Mouse (Mus musculus) erythroblast, embryonic 14.5 days (primary cell): ENCODE data around the gene Abhd16b. TPM values are rescaled to one million over a fixed set of nuclear protein-coding genes. Genes with fewer than 3 reads are reported as not detected.

Experiments
- H3K27me3 ChIP-seq: 2 replicates; pipeline ENCODE4 v1.6.1; 2012; ENCODE audit warnings: inconsistent platforms; ENCODE audit not compliant: control insufficient read depth
- H3K36me3 ChIP-seq: 2 replicates; pipeline ENCODE4 v1.6.1; 2012; ENCODE audit warnings: mild to moderate bottlenecking, inconsistent platforms; ENCODE audit not compliant: control insufficient read depth
- H3K4me1 ChIP-seq: 2 replicates; pipeline ENCODE4 v1.6.1; 2012; ENCODE audit warnings: inconsistent platforms; ENCODE audit not compliant: control insufficient read depth
- H3K4me3 ChIP-seq: replicated peaks from 2 replicates; pipeline ENCODE3; 2012; ENCODE audit warnings: moderate library complexity, mild to moderate bottlenecking, inconsistent platforms
- H3K9me3 ChIP-seq: 2 replicates; pipeline ENCODE4 v1.6.1; 2012; ENCODE audit warnings: low read length, inconsistent platforms, mixed read lengths; ENCODE audit not compliant: control insufficient read depth
- GATA1 ChIP-seq: IDR thresholded peaks from 2 replicates; pipeline ENCODE4 v1.6.1; 2012; ENCODE audit warnings: low read length, inconsistent platforms, mixed read lengths
- TAL1 ChIP-seq: IDR thresholded peaks from 3 replicates; pipeline ENCODE4 v1.6.1; 2012; ENCODE audit warnings: low read length, inconsistent platforms, mixed read lengths
- polyA plus RNA-seq: library from polyadenylated mRNA; stranded (reverse); fragments of >175 nt; gene quantifications from 2 replicates; pipeline ENCODE4 v1.2.3, GENCODE M21; 2012

Gene Abhd16b
- polyA plus RNA-seq, 1 experiment = not detected

DNA sequence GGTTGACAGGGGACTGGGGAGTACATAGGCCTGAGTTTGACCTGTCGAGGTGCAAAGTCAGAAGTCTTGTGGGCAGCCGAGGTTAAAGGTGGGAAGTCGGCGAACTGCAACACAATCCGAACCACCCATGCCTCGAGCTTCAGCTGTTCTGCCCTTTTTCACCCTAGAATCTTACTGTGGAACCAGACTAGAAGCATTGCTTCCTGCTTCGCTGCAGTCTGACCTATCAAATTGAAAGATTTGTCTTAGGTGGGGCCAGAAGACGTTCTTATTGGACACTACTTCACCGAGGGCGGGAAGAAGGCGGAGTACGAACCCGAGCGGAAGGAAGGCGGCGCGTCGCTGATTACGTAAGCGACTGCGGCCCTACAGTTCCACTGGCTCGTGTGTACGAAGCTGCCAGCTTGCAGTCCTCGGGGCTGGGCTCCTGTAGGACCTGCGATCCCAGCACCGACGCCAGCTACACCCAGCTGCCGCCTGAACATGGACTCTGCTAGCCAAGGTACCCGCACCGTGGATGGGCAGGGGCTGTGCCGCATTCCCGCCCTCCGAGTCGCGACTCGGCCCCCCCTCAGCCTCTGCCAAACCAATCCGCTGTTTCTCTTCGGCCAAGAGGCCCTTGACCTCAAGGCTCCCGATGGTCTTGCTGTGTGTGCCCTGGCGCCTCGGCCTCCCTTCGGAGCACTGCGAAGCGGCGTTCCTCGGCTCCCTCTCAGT lies 4.0 kb downstream of the Abhd16b start, which contains the start of gene Tpd52l2:
Gene Tpd52l2, plus strand, starts transcription at position 312 of the 717 bp plus-strand sequence.
- Histone ChIP-seq H3K36me3 (peaks cover 33% of the 10 kb centered on the region), H3K27me3 (no peaks in the 10 kb centered on the region), H3K4me1 (peaks cover 51% of the 10 kb centered on the region), H3K9me3 (no peaks in the 10 kb centered on the region), H3K4me3 (peak within 1 kb of the TSS; percentile 85)
- no peak for TF ChIP-seq GATA1
- TF ChIP-seq TAL1 = no peak

DNA sequence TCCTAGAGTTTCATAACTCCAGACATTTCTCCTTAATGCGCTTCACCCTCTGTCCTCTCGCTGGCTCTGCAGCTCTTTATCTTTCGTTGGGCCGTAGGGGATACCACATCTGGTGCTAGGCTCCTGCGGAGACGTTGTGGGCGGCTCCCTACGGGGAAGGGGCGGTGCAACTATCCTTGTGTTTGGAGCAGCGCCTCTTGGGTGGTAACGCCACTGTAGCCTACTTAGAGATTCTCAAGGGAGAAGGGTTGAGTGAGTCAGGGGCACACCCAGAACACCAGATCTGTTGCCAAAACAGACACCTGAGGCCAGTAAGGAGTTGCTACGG lies 4.5 kb downstream of the Abhd16b start:
- H3K4me3 ChIP-seq = peak overlapping the region; percentile 85
- no peak for TF ChIP-seq TAL1
- TF ChIP-seq GATA1 = no peak

DNA sequence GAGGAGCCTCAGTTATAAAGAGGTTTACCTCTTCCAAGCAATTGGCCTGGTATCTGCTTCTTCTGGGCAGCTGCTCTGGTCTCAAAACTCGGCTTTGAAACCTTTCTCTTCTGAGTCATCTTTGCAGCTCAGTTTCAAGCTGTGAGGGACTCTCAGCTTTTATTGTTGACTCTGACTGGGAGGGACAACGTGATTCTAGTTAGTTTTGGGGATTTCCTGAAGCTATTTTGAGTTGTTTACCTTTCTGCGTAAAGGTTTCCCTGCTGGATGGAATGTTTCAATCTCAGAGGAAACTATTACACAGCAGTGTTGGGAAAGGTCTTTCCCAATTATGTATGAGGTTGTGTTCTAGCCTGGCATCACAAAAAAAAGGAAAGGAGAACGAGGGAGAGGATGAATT lies 5.6 kb downstream of the Abhd16b start:
- peaks cover 37% of the 10 kb centered on the region for H3K4me1 ChIP-seq
- peaks cover 49% of the 10 kb centered on the region for H3K36me3 ChIP-seq
- H3K4me3 ChIP-seq = peak overlapping the region; percentile 85
- no peaks in the 10 kb centered on the region for H3K9me3 ChIP-seq
- TF ChIP-seq GATA1 (no peak), TAL1 (no peak)
- H3K27me3 ChIP-seq = no peaks in the 10 kb centered on the region

More for the DNA sequence above, 4.5 kb downstream of the Abhd16b start:
- Histone ChIP-seq H3K4me1 (peaks cover 45% of the 10 kb centered on the region), H3K9me3 (no peaks in the 10 kb centered on the region), H3K27me3 (no peaks in the 10 kb centered on the region), H3K36me3 (peaks cover 38% of the 10 kb centered on the region)

DNA sequence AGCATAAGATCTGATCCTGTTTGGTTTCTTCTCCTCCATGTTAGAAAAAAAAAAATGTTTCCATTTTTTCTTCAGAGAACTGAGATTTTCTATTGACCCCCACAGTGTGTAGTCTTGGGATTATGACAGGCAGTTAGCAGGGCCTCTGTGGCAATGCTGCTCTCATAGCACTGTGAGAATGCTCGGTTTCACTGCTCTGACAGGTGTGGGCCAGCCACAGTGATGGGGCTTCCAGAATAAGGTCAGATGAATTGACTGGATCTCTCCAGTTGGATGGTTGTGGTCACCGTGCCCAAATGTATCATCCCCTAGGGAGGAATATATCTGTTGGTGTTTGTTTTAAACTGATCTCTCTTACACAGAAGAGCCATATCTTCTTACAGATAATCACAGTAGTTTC lies 16.2 kb downstream of the Abhd16b start:
- Histone ChIP-seq H3K4me3 (no peak overlapping the region), H3K36me3 (peaks cover 98% of the 10 kb centered on the region), H3K4me1 (no peaks in the 10 kb centered on the region), H3K9me3 (no peaks in the 10 kb centered on the region), H3K27me3 (no peaks in the 10 kb centered on the region)
- TF ChIP-seq TAL1 = no peak
- TF ChIP-seq GATA1 = no peak

DNA sequence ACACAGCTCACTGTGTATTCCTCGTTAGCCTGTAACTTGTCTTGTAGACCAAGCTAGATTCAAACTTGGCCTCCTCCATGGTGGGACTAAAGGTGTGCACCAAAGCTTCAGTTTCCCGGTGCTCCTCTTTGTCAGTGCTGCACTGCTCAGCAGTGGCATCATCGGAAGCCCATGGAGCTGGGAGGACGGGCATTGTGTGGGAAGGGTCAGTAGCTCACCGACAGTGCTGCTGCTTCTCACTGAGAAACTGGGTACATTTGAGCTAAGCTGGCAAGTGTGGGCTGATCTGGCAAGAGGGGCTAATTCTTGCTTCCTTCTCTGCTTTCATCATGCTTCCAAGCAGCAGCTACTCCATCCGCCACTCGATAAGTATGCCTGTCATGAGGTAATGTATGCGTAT lies 18.2 kb downstream of the Abhd16b start:
- no peak for TF ChIP-seq GATA1
- no peak for TF ChIP-seq TAL1
- no peaks in the 10 kb centered on the region for H3K27me3 ChIP-seq
- H3K9me3 ChIP-seq = no peaks in the 10 kb centered on the region
- peaks cover 98% of the 10 kb centered on the region for H3K36me3 ChIP-seq
- H3K4me3 ChIP-seq = no peak overlapping the region
- no peaks in the 10 kb centered on the region for H3K4me1 ChIP-seq

DNA sequence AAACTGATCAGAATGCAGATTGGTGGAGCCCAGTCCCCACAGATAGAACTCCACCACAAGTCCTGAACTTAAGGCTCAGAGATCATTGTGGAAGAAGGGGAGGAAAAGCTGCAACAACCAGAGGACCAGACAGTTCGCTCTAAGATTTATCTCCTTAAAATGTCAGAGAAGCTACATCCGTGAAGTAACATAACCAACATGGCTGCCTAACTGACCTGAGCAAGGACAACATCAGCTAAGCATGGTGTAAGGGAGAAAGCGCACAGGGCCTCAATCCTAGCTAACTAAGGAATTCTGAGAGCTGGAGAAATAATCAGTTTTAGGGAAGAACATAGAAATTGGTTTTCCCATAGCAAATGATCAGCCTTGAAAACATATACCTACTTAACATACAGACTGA lies 26.2 kb downstream of the Abhd16b start:
- Histone ChIP-seq H3K9me3 (no peaks in the 10 kb centered on the region), H3K4me3 (peak overlapping the region; percentile 95), H3K4me1 (peaks cover 44% of the 10 kb centered on the region), H3K36me3 (peaks cover 62% of the 10 kb centered on the region), H3K27me3 (no peaks in the 10 kb centered on the region)
- TF ChIP-seq TAL1 = no peak
- TF ChIP-seq GATA1 = no peak

DNA sequence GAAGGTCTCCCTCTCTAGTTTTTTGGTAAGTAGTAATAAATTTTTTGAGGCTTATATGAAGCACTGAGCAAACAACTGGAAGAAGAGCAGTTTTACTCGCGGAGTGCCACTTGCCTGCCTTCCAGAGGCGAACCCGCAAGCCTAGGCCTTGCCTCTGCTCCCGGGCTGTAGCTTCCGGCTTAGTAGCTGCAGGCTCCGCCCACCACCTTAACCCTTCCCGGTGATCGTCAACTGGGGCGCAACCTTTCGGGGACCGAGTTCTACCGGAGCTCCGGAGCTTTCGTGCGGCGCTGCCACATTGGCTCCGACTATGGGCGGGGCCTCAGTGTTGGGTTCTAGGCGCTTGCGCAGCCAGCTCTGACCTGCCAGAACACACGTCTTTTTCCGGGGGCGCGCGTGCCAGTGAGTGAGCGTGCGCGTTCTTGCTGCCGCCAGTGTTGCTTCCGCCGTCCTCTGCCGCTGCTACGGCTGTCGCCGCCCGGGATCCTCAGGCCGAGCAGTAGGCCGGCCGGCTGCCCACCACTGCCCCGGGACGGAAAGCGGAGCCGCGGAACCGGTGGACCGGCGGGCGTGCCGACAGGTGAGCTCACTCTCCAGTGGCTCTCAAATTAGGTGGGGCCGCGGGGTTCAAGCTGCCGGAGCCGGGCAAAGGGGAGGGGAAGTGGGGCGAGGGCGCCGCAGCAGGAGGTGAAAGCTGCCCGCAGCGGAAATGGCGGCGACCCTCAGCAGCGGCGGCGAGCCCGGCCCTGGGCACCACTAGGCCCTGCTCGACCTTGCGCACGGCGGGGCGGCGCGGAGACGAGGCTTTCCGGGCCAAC lies 27.3 kb downstream of the Abhd16b start, which contains the start of gene Dnajc5:
Gene Dnajc5, plus strand, starts transcription at position 368 of the 818 bp plus-strand sequence.
- Histone ChIP-seq H3K36me3 (peaks cover 57% of the 10 kb centered on the region), H3K27me3 (no peaks in the 10 kb centered on the region), H3K4me1 (peaks cover 46% of the 10 kb centered on the region), H3K4me3 (peak within 1 kb of the TSS; percentile 95), H3K9me3 (no peaks in the 10 kb centered on the region)
- no peak for TF ChIP-seq TAL1
- no peak for TF ChIP-seq GATA1

DNA sequence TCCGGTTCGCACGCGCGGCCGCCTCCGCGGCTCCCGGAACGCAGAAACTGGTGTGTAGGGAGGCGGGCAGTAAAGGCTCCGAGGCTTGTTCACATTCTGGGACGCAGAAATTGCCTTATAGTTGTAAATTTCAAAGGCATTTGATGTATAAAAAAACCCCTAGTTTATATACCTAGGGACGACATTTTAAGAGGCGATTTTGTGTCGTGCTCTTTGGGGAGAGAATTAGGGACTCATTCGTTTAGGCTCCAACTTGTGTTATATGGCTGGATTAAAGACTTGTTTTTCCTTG lies 27.9 kb downstream of the Abhd16b start:
- Histone ChIP-seq H3K4me1 (peaks cover 49% of the 10 kb centered on the region), H3K9me3 (no peaks in the 10 kb centered on the region), H3K27me3 (no peaks in the 10 kb centered on the region), H3K36me3 (peaks cover 56% of the 10 kb centered on the region), H3K4me3 (peak overlapping the region; percentile 95)
- TF ChIP-seq GATA1 = no peak
- no peak for TF ChIP-seq TAL1

DNA sequence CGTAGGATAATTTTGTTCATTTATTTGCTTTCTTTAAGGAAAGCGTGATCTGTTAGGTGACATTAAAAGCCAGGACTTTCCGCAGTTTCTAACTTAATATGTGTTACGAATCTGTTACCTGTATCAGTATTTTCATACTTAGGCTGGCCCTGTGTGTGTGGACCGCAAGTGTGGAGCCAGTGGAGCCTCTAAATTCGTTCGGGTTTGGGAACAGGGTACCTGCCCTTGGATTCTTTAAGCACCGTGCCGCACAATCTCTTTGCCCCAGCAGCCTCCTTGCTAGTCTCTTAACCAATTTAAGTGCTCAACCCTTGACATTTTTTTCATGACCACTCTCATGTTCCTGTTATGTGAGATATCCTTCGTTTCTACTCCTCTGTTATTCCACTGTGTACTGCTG lies 28.5 kb downstream of the Abhd16b start:
- H3K27me3 ChIP-seq = no peaks in the 10 kb centered on the region
- no peaks in the 10 kb centered on the region for H3K9me3 ChIP-seq
- TF ChIP-seq GATA1 = no peak
- no peak for TF ChIP-seq TAL1
- peak overlapping the region; percentile 95 for H3K4me3 ChIP-seq
- peaks cover 49% of the 10 kb centered on the region for H3K4me1 ChIP-seq
- H3K36me3 ChIP-seq = peaks cover 52% of the 10 kb centered on the region
